Mouse (Mus musculus) CD4-positive, CD25-positive, alpha-beta regulatory T cell, adult 4 months (primary cell): ENCODE measurements around the gene Mief2. TPM values are rescaled to one million over a fixed set of nuclear protein-coding genes. Genes with fewer than 3 reads are reported as not detected.

ENCODE experiments used
- ATAC-seq: one replicate; pipeline ENCODE4 v1.8.0; 2017
- polyA plus RNA-seq, 2 experiments: library from polyadenylated mRNA; unstranded; fragments of 100-300 nt; shearing (Covaris generic); gene quantifications; one replicate each; pipeline ENCODE4 v1.2.1; 2017

Gene Mief2
- polyA plus RNA-seq, 2 experiments from 2014 or later: 9.1 to 12.2 TPM

GRCm38 (mm10) chr11:60777801-60778370, 49.7 kb downstream of the Mief2 start:
- no peak for ATAC-seq

- ATAC-seq: no peak
Observed at GRCm38 (mm10) chr11:60779673-60780189, 51.5 kb downstream of the Mief2 start.

Other genes with a start within 250 kb of the Mief2 start
- gene Alkbh5, start 192.0 kb upstream of the Mief2 start, polyA plus RNA-seq: 10 to 100 TPM; 22.1 to 38.0 TPM
- 10 to 100 TPM in 1 of 2 experiments, 1 to 10 TPM in 1; 9.7 to 12.8 TPM for gene Llgl1, start 28.7 kb upstream of the Mief2 start, polyA plus RNA-seq
- 100 to 1,000 TPM in 1 of 2 experiments, 10 to 100 TPM in 1; 67.8 to 101 TPM for gene Flii, start 1.1 kb upstream of the Mief2 start, polyA plus RNA-seq
- gene Top3a, start 49.0 kb downstream of the Mief2 start, polyA plus RNA-seq: 10 to 100 TPM; 13.8 to 25.0 TPM
- gene Smcr8, start 49.1 kb downstream of the Mief2 start, polyA plus RNA-seq: 1 to 10 TPM; 5.7 to 6.6 TPM
- 10 to 100 TPM; 18.6 to 33.7 TPM for gene Shmt1, start 83.3 kb downstream of the Mief2 start, polyA plus RNA-seq
- 10 to 100 TPM; 22.4 to 24.8 TPM for gene Dhrs7b, start 102.2 kb downstream of the Mief2 start, polyA plus RNA-seq
- 10 to 100 TPM; 33.2 to 36.9 TPM for gene Tmem11, start 150.9 kb downstream of the Mief2 start, polyA plus RNA-seq
- 1 to 10 TPM; 6.9 to 9.9 TPM for gene Natd1, start 186.4 kb downstream of the Mief2 start, polyA plus RNA-seq
- gene Map2k3, start 203.6 kb downstream of the Mief2 start, polyA plus RNA-seq: 10 to 100 TPM; 48.1 to 70.2 TPM